Mouse (Mus musculus): ENCODE data around the gene Gpr108. TPM values are rescaled to one million over a fixed set of nuclear protein-coding genes. Genes with fewer than 3 reads are reported as not detected.

Gene Gpr108
- 26.9 and 27.6 TPM in 2 replicates for polyA plus RNA-seq (2014; fragmentation: Nextera tagmentation; extraction: Ambion mirVana)

DNA sequence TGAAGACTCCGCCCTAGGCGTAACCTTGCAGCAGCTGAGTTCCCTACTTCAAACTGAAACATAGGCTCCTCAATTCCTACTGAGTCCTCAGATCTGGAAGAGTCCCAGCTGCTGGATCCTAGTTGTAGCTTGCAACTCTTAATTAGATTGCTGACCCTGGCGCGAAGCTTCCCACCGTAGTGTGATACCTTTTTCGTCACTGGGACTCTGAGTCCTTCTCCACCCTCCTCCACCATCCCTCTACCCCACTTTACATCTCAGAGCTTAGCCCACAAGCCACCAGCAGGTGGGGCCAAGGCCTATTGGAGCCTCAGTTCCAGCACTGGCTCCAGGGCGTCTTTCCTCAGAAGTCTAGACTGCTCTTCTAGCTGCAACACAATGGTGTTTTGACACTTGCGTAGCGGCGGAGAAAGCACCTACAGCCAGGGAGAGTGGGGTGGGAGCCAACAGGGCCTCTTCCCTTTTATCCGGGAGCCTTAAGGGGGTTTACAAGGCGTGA is at the start of gene Gpr108:
Gpr108 (minus strand) TSS at position 246 of the 499 bp plus-strand sequence.
- H3K27ac ChIP-seq (replicated peaks; ENCODE audit: low read depth, low read length) = peak within 1 kb of the TSS; percentile 89
- peak within 1 kb of the TSS; percentile 92 for H3K4me2 ChIP-seq (ENCODE audit: low read depth, low read length)
- DNase-seq (ENCODE audit: low spot score) (peak; percentile 91), ATAC-seq (replicated peaks; ENCODE audit: insufficient number of reproducible peaks, low FRiP score, low TSS enrichment, low read depth) (peak; percentile 52)
- no peaks in the 10 kb centered on the region; the same call in 1 of the 2 replicates for H3K36me3 ChIP-seq (replicated peaks; ENCODE audit: control insufficient read depth, insufficient read depth, low read depth, low read length)
- peaks cover 4% of the 10 kb centered on the region for H3K4me1 ChIP-seq (ENCODE audit: control insufficient read depth, insufficient read depth, low read length)
- peak within 1 kb of the TSS; percentile 77 for H3K4me3 ChIP-seq (ENCODE audit: low read depth, low read length)
- no peaks in the 10 kb centered on the region for H3K9me3 ChIP-seq (replicated peaks; ENCODE audit: control insufficient read depth, low read length)
- under 1% methylated on average over 12 of the region's 12 CpGs for WGBS
- H3K9ac ChIP-seq (replicated peaks; ENCODE audit: low read length) = peak within 1 kb of the TSS; percentile 86
- H3K27me3 ChIP-seq (ENCODE audit: control insufficient read depth, insufficient read depth, low read length) = no peaks in the 10 kb centered on the region

DNA sequence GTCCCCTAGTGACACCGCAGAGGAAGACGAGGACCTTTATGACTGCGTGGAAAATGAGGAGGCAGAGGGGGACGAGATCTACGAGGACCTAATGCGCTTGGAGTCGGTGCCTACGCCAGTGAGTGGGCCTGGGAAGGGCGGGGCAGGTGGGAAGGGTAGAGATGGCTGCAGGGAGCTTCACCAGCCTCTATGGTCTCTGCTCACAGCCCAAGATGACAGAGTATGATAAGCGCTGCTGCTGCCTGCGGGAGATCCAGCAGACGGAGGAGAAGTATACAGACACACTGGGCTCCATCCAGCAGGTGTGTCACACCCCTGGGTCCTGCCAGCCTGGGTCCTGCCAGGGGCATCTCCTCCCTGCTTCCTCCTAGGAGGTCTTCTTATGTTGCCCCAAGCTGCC is 48.8 kb upstream of the Gpr108 start:
- H3K36me3 ChIP-seq (replicated peaks; ENCODE audit: control insufficient read depth, insufficient read depth, low read depth, low read length) = no peaks in the 10 kb centered on the region
- no peak overlapping the region for H3K27ac ChIP-seq (replicated peaks; ENCODE audit: low read depth, low read length)
- H3K4me3 ChIP-seq (ENCODE audit: low read depth, low read length) = no peak overlapping the region
- 86% methylated on average over 12 of the region's 12 CpGs for WGBS
- no peaks in the 10 kb centered on the region for H3K4me1 ChIP-seq (ENCODE audit: control insufficient read depth, insufficient read depth, low read length)
- H3K4me2 ChIP-seq (ENCODE audit: low read depth, low read length) = no peak overlapping the region
- no peak overlapping the region for H3K9ac ChIP-seq (replicated peaks; ENCODE audit: low read length)
- no peaks in the 10 kb centered on the region for H3K9me3 ChIP-seq (replicated peaks; ENCODE audit: control insufficient read depth, low read length)
- ATAC-seq (replicated peaks; ENCODE audit: insufficient number of reproducible peaks, low FRiP score, low TSS enrichment, low read depth) = no peak
- no peak for DNase-seq (ENCODE audit: low spot score)
- no peaks in the 10 kb centered on the region for H3K27me3 ChIP-seq (ENCODE audit: control insufficient read depth, insufficient read depth, low read length)

DNA sequence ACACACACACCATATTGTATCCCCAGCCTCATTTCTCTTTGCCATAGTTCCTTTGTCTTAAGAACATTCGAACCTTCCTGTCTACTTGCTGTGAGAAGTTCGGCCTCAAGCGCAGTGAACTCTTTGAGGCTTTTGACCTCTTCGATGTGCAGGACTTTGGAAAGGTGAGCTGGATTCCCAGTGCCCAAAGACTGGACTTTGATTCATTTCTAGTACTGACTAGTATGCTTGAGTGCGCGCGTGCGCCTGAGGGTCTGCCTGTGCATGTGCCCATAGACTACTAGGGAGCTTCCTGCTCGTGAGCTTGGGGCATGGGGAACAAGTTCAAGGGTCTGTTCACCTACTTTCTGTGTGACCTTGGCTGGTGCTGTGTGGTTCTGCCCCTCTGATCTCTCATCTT is 47.7 kb upstream of the Gpr108 start:
- WGBS = 91% methylated on average over 9 of the region's 9 CpGs
- no peak overlapping the region for H3K4me2 ChIP-seq (ENCODE audit: low read depth, low read length)
- no peak for ATAC-seq (replicated peaks; ENCODE audit: insufficient number of reproducible peaks, low FRiP score, low TSS enrichment, low read depth)

DNA sequence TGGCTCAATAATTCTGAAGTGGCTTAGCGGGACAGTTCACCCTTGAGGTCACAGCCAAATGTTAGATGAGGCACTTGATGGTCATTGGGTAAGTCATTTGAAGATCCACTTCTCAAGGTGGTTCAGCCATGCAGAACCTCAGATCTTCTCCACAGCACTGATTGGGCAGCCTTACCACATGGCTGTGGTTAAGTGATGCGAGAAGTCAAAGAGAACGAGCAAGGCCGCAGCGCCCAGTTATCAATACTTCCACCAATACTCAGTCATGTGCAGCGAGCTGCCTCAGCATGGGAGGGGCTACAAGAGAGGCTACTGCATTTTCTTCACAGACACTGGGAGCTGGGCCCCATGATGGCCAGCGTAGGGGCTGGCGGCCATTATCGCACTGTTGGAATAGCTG is 44.7 kb upstream of the Gpr108 start:
- H3K27me3 ChIP-seq (ENCODE audit: control insufficient read depth, insufficient read depth, low read length) = no peaks in the 10 kb centered on the region
- no peak overlapping the region for H3K9ac ChIP-seq (replicated peaks; ENCODE audit: low read length)
- H3K9me3 ChIP-seq (replicated peaks; ENCODE audit: control insufficient read depth, low read length) = no peaks in the 10 kb centered on the region
- no peaks in the 10 kb centered on the region for H3K36me3 ChIP-seq (replicated peaks; ENCODE audit: control insufficient read depth, insufficient read depth, low read depth, low read length)
- ATAC-seq (replicated peaks; ENCODE audit: insufficient number of reproducible peaks, low FRiP score, low TSS enrichment, low read depth) (no peak), DNase-seq (ENCODE audit: low spot score) (no peak)
- H3K4me2 ChIP-seq (ENCODE audit: low read depth, low read length) = no peak overlapping the region
- 95% methylated on average over 9 of the region's 9 CpGs for whole genome bisulfite sequencing
- no peak overlapping the region for H3K27ac ChIP-seq (replicated peaks; ENCODE audit: low read depth, low read length)
- H3K4me3 ChIP-seq (ENCODE audit: low read depth, low read length) = no peak overlapping the region
- H3K4me1 ChIP-seq (ENCODE audit: control insufficient read depth, insufficient read depth, low read length) = no peaks in the 10 kb centered on the region

More for the DNA sequence above, 47.7 kb upstream of the Gpr108 start:
- DNase-seq (ENCODE audit: low spot score) = no peak
- no peak overlapping the region for H3K27ac ChIP-seq (replicated peaks; ENCODE audit: low read depth, low read length)
- H3K4me3 ChIP-seq (ENCODE audit: low read depth, low read length) = no peak overlapping the region
- H3K9me3 ChIP-seq (replicated peaks; ENCODE audit: control insufficient read depth, low read length) = no peaks in the 10 kb centered on the region
- H3K4me1 ChIP-seq (ENCODE audit: control insufficient read depth, insufficient read depth, low read length) = no peaks in the 10 kb centered on the region
- no peaks in the 10 kb centered on the region for H3K27me3 ChIP-seq (ENCODE audit: control insufficient read depth, insufficient read depth, low read length)
- H3K36me3 ChIP-seq (replicated peaks; ENCODE audit: control insufficient read depth, insufficient read depth, low read depth, low read length) = no peaks in the 10 kb centered on the region
- H3K9ac ChIP-seq (replicated peaks; ENCODE audit: low read length) = no peak overlapping the region

DNA sequence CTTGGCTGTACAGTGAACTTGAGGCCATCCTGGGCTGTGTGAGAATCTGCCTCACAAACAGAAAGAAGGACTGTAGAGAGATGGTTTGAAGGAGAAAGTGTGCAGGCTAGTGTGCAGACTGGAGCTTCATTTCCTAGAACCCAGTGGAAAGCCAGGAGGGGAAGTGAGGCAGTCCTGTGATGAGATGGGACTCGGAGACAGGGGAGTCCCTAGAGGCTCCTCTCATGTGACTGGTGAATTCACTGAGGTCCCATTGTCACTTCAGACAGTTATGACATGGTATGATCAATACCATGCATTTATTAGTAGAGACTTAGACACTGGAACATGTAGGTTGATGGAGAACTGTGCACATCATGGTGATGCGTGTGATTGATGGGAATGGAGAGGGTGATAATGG is 44.1 kb upstream of the Gpr108 start:
- WGBS = 86% methylated on average over 2 of the region's 2 CpGs
- Histone ChIP-seq H3K4me2 (ENCODE audit: low read depth, low read length) (no peak overlapping the region), H3K27me3 (ENCODE audit: control insufficient read depth, insufficient read depth, low read length) (no peaks in the 10 kb centered on the region), H3K4me3 (ENCODE audit: low read depth, low read length) (no peak overlapping the region), H3K36me3 (replicated peaks; ENCODE audit: control insufficient read depth, insufficient read depth, low read depth, low read length) (no peaks in the 10 kb centered on the region), H3K9me3 (replicated peaks; ENCODE audit: control insufficient read depth, low read length) (no peaks in the 10 kb centered on the region), H3K4me1 (ENCODE audit: control insufficient read depth, insufficient read depth, low read length) (no peaks in the 10 kb centered on the region), H3K27ac (replicated peaks; ENCODE audit: low read depth, low read length) (no peak overlapping the region), H3K9ac (replicated peaks; ENCODE audit: low read length) (no peak overlapping the region)
- ATAC-seq (replicated peaks; ENCODE audit: insufficient number of reproducible peaks, low FRiP score, low TSS enrichment, low read depth) = no peak
- DNase-seq (ENCODE audit: low spot score) = no peak

DNA sequence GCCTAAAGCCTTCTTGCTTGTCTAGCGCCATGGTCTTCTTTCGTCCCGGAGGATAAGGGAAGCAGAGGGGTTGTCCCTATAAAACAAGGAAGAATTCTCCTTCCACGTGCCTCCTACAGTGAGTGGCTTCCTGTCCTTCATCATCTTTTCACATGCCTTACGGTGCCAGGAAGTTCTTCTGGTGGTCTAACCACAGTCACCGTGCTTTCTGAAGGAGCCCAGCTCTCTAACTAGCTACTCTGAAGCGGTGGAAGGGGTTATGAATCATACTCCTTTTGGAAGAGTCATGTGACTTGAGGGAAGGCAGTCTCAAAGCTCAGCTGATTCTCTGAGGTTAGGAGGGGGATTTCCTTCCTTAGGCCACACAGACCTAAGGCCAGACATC is 42.4 kb upstream of the Gpr108 start:
- ATAC-seq (replicated peaks; ENCODE audit: insufficient number of reproducible peaks, low FRiP score, low TSS enrichment, low read depth) (no peak), DNase-seq (ENCODE audit: low spot score) (no peak)
- no peak overlapping the region for H3K4me3 ChIP-seq (ENCODE audit: low read depth, low read length)
- H3K27me3 ChIP-seq (ENCODE audit: control insufficient read depth, insufficient read depth, low read length) = no peaks in the 10 kb centered on the region
- no peaks in the 10 kb centered on the region for H3K4me1 ChIP-seq (ENCODE audit: control insufficient read depth, insufficient read depth, low read length)
- no peak overlapping the region for H3K27ac ChIP-seq (replicated peaks; ENCODE audit: low read depth, low read length)
- 87% methylated on average over 7 of the region's 7 CpGs for WGBS
- H3K9ac ChIP-seq (replicated peaks; ENCODE audit: low read length) = no peak overlapping the region
- H3K36me3 ChIP-seq (replicated peaks; ENCODE audit: control insufficient read depth, insufficient read depth, low read depth, low read length) = no peaks in the 10 kb centered on the region
- no peaks in the 10 kb centered on the region for H3K9me3 ChIP-seq (replicated peaks; ENCODE audit: control insufficient read depth, low read length)
- H3K4me2 ChIP-seq (ENCODE audit: low read depth, low read length) = no peak overlapping the region

DNA sequence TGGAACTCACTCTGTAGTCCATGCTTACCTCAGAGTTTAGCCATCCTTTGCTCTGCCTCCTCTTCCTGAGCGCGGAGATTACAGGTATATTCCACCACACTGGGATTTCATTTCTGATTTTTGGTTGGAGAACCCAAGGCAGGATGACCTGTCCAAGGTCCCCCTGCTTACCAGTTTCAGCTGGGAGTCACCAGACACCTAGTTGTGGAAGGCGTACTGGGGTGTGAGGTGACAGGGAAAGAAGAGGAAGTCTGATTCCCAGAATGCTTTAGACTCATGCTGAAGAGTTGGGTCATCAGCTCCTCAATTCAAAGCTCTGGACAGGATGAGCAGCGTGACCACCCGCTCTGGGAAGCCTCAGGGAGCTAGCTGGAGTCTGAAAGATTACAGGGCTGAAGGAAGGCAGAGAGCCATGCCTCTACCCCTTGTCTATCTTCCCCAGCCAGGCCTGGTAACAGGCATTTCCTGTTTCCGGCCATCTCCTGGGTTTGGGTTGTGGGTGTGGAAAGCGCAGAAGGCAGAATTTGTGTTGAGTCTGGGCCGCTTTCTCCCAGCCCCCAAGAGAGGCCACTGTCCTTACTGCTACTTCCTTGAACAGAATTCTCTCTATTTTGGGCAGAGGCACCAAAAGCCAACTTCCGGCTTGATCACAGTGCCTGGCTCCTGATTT is 41.9 kb upstream of the Gpr108 start:
- no peaks in the 10 kb centered on the region for H3K4me1 ChIP-seq (ENCODE audit: control insufficient read depth, insufficient read depth, low read length)
- H3K27ac ChIP-seq (replicated peaks; ENCODE audit: low read depth, low read length) = no peak overlapping the region
- no peak overlapping the region for H3K4me3 ChIP-seq (ENCODE audit: low read depth, low read length)
- H3K9me3 ChIP-seq (replicated peaks; ENCODE audit: control insufficient read depth, low read length) = no peaks in the 10 kb centered on the region
- DNase-seq (ENCODE audit: low spot score) (no peak), ATAC-seq (replicated peaks; ENCODE audit: insufficient number of reproducible peaks, low FRiP score, low TSS enrichment, low read depth) (no peak)
- no peaks in the 10 kb centered on the region for H3K27me3 ChIP-seq (ENCODE audit: control insufficient read depth, insufficient read depth, low read length)
- no peak overlapping the region for H3K9ac ChIP-seq (replicated peaks; ENCODE audit: low read length)
- WGBS = 89% methylated on average over 9 of the region's 9 CpGs
- H3K36me3 ChIP-seq (replicated peaks; ENCODE audit: control insufficient read depth, insufficient read depth, low read depth, low read length) = no peaks in the 10 kb centered on the region
- no peak overlapping the region for H3K4me2 ChIP-seq (ENCODE audit: low read depth, low read length)

DNA sequence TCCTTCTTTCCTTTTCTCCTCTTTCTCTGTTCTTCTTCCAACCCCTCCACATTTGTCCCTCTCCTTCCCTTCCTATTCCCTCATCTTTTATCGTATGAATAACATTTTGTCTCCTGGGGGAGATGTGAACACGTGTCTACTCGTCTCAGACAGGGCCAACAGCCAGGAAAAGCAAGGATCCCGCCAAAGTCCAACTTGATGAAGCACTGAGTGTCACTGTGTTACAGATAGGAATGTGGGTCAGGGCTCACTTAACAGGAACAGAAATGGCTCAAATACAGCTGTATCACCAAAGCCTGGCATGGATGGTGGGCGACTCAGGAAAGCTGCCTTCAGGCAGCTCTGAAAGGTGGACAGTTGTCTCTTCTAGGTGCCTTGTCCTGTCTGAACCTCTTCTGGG is 41.0 kb upstream of the Gpr108 start:
- no peak for DNase-seq (ENCODE audit: low spot score)
- no peaks in the 10 kb centered on the region for H3K36me3 ChIP-seq (replicated peaks; ENCODE audit: control insufficient read depth, insufficient read depth, low read depth, low read length)

More for the DNA sequence above, 41.0 kb upstream of the Gpr108 start:
- Histone ChIP-seq H3K27ac (replicated peaks; ENCODE audit: low read depth, low read length) (no peak overlapping the region), H3K4me1 (ENCODE audit: control insufficient read depth, insufficient read depth, low read length) (no peaks in the 10 kb centered on the region), H3K4me3 (ENCODE audit: low read depth, low read length) (no peak overlapping the region), H3K4me2 (ENCODE audit: low read depth, low read length) (no peak overlapping the region), H3K9ac (replicated peaks; ENCODE audit: low read length) (no peak overlapping the region), H3K9me3 (replicated peaks; ENCODE audit: control insufficient read depth, low read length) (no peaks in the 10 kb centered on the region), H3K27me3 (ENCODE audit: control insufficient read depth, insufficient read depth, low read length) (no peaks in the 10 kb centered on the region)
- WGBS = 90% methylated on average over 5 of the region's 5 CpGs
- ATAC-seq (replicated peaks; ENCODE audit: insufficient number of reproducible peaks, low FRiP score, low TSS enrichment, low read depth) = no peak
